Mouse (Mus musculus) megakaryocyte, embryonic 14.5 days (primary cell): Measurements from ENCODE around the gene Zbtb41.

Experiments
- FLI1 ChIP-seq: IDR thresholded peaks from 2 replicates; pipeline ENCODE4 v1.6.1; 2012; ENCODE audit warnings: low read length, inconsistent platforms, mixed read lengths
- GATA1 ChIP-seq: IDR thresholded peaks from 3 replicates; pipeline ENCODE4 v1.6.1; 2012; ENCODE audit warnings: mixed read lengths, low read length, inconsistent platforms, borderline replicate concordance

GRCm38 (mm10) chr1:139425006-139425405, 2.9 kb downstream of the Zbtb41 start:
- no peak for TF ChIP-seq GATA1
- no peak for TF ChIP-seq FLI1
